In genomic region chr14:31217666-31218065, GRCm38 (mm10) we compare ENCODE assay signal across 1 mouse cellular context.
TF ChIP-seq lines count a peak whose summit lies in the region.

Gene Sema3g (plus strand): TSS chr14:31217860.

TF ChIP-seq in CH12.LX, 34 proteins besides CTCF, POLR2A, EP300 and RAD21 (continued from another document):
- TF ChIP-seq SIN3A (IDR thresholded peaks at IDR 0.05; ENCODE audit: low read length): no peak
- TF ChIP-seq BHLHE40 (IDR thresholded peaks at IDR 0.05; ENCODE audit: low read depth, low read length): 0 out of 2 replicates have a peak, but pooled peaks have one; percentile 20
- TF ChIP-seq JUND (conservative IDR thresholded peaks at IDR 0.05; ENCODE audit: low read depth, low read length): no peak
- no peak for TF ChIP-seq UBTF (IDR thresholded peaks at IDR 0.05; ENCODE audit: low read depth, low read length)
- TF ChIP-seq TBP (conservative IDR thresholded peaks at IDR 0.05; ENCODE audit: low read depth, low read length): peak; percentile 95
- TF ChIP-seq ZNF384 (IDR thresholded peaks at IDR 0.05; ENCODE audit: low read depth, low read length): peak; percentile 80
- peak; percentile 47; the same call in 1 of the 2 replicates for TF ChIP-seq ELF1 (IDR thresholded peaks at IDR 0.05; ENCODE audit: low read depth, low read length)
- TF ChIP-seq GABPA (IDR thresholded peaks at IDR 0.05; ENCODE audit: insufficient replicate concordance, low read depth, low read length): no peak
